Mouse (Mus musculus) liver, embryonic 14.5 days (tissue): ENCODE measurements around the gene Pde4b. TPM values are rescaled to one million over a fixed set of nuclear protein-coding genes. Genes with fewer than 3 reads are reported as not detected.

Experiments used
- ATAC-seq: fragments of 200-750 bp; cut with Nextera tagmentation; 2 replicates; pipeline ENCODE4 v1.8.0; 2017; ENCODE audit warnings: moderate number of reproducible peaks, mild to moderate bottlenecking, moderate library complexity; ENCODE audit not compliant: insufficient read depth
- DNase-seq, 3 experiments: peaks; one replicate each; pipeline ENCODE4 v3.0.0-alpha.2; 2012 to 2013; ENCODE audit warnings: low read depth in 3 of 3, low spot score in 3 of 3
- H3K27ac ChIP-seq: fragments of 300-500 bp; sonication (generic); 2 replicates; pipeline ENCODE4 v1.5.1; 2014; ENCODE audit warnings: moderate library complexity, mild to moderate bottlenecking, control low read depth, inconsistent platforms
- H3K27me3 ChIP-seq: fragments of 300-500 bp; sonication (generic); 2 replicates; pipeline ENCODE4 v1.6.1; 2014; ENCODE audit warnings: mild to moderate bottlenecking, low read length, moderate library complexity; ENCODE audit not compliant: control insufficient read depth, insufficient read depth
- H3K36me3 ChIP-seq: fragments of 300-500 bp; sonication (generic); replicated peaks from 2 replicates; pipeline ENCODE4 v1.6.1; 2014; ENCODE audit warnings: low read depth; ENCODE audit not compliant: control insufficient read depth, insufficient read depth
- H3K4me1 ChIP-seq, 2 experiments: fragments of 200-500 bp in 1 of 2; fragments of 300-500 bp in 1 of 2; sonication (generic) in 1 of 2; replicated peaks; 2 replicates each; pipeline ENCODE4 v1.6.1; 2012 to 2014; ENCODE audit warnings: antibody characterized with exemption in 1 of 2, inconsistent platforms in 1 of 2, low read length in 1 of 2; ENCODE audit not compliant: control insufficient read depth in 2 of 2, insufficient read depth in 2 of 2
- H3K4me2 ChIP-seq: fragments of 300-500 bp; sonication (generic); 2 replicates; pipeline ENCODE4 v1.6.1; 2014; ENCODE audit warnings: low read depth, mild to moderate bottlenecking, control low read depth, moderate library complexity
- H3K4me3 ChIP-seq, 2 experiments: fragments of 200-500 bp in 1 of 2; fragments of 300-500 bp in 1 of 2; sonication (generic) in 1 of 2; 2 replicates each; pipeline ENCODE4 v1.5.1; 2012 to 2014; ENCODE audit warnings: low read depth in 2 of 2, low read length in 2 of 2, mild to moderate bottlenecking in 2 of 2, control low read depth in 1 of 2, inconsistent platforms in 1 of 2, moderate library complexity in 1 of 2; ENCODE audit not compliant: insufficient read depth in 1 of 2
- H3K9ac ChIP-seq: fragments of 300-500 bp; sonication (generic); replicated peaks from 2 replicates; pipeline ENCODE4 v1.6.1; 2014; ENCODE audit warnings: mild to moderate bottlenecking, control low read depth, moderate library complexity
- H3K9me3 ChIP-seq: fragments of 300-500 bp; sonication (generic); 2 replicates; pipeline ENCODE4 v1.6.1; 2016; ENCODE audit warnings: low read length, mixed read lengths; ENCODE audit not compliant: control insufficient read depth
- CTCF ChIP-seq: IDR thresholded peaks from 2 replicates; pipeline ENCODE4 v1.5.1; 2016; ENCODE audit warnings: antibody characterized with exemption, low read depth, control low read depth
- EP300 ChIP-seq: IDR thresholded peaks from 2 replicates; pipeline ENCODE4 v1.6.1; 2016; ENCODE audit warnings: antibody characterized with exemption, low read depth
- WGBS: fragments of 180-500 bp; shearing (Covaris S2); extraction: QIAGEN DNeasy Blood & Tissue Kit; methylation state at CpG from one replicate; pipeline ENCODE4 v1.1.7; 2014; ENCODE audit not compliant: insufficient replicate concordance; 5-methylcytosine and 5-hydroxymethylcytosine counted together
- polyA plus RNA-seq, 2 experiments: library from polyadenylated mRNA; depleted of rRNA in 1 of 2; stranded (reverse) in 1 of 2; unstranded in 1 of 2; fragments of >200 nt; fragmentation: Nextera tagmentation in 1 of 2; extraction: Ambion mirVana in 1 of 2; gene quantifications; 2 replicates each; pipeline versions ENCODE4 v1.2.1 to v1.2.3; 2012 to 2014

Gene Pde4b
- polyA plus RNA-seq, 2 experiments, result 1.5 to 2.3 TPM

DNA sequence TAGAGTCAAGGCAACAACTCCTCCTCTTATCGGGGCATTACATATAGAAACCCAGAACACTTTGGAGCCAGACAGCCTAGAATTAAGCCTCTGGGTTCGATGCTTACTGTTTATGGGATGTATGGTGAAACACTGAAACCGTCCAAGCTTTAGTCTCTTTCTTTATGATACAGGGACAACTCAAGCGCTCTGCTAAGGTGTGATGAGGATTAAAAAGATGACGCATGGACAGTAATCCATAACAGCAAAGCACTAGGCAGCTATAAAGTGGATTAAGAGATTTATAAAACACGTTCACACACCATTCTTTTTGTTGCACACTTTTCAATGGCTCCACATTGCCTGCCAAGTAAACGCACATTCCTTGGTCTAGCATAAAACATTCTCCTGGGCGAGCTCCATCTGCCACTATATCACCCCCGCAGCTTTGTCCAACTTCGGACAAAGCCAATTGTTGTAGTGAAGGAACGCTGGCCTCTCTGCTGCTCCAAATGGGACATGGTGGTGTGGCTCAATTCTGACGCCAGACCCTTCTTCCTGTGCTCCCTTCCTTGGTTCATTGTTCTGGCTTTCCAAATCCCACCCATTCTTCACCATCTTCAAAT is 473.4 kb downstream of the Pde4b start:
- H3K36me3 ChIP-seq, result no peaks in the 10 kb centered on the region
- 67% methylated on average over 12 of the region's 12 CpGs for WGBS

DNA sequence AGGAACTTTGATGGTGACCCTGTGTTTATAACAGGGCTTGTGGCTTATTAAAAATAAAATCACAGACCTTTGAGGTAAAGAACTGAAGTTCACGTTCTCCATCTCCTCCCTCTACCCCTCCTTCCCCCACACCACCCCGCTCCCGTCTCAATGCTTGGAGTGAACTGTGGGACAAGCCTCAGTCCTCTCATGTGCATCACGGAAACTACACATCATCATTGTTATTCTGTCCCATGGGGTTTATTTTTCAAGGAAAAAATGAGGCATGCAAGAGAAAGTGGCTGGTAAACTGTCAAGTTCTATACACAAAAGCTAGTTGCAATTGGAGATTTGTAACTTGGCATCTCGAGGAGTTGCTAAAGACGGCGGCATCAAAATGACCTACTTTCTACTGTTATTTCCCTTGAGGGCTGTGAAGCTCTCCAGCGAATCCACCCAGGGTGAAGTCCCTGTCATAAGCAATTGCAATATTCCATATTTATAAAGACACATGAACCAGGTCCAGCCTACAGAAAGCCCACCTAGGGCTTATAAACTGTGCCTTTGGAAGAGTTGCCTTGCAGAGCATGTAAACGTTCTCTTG is 476.0 kb downstream of the Pde4b start:
- Histone ChIP-seq H3K4me1 (peaks cover 18 to 22% of the 10 kb centered on the region in 2 experiments), H3K4me2 (no peak overlapping the region), H3K36me3 (no peaks in the 10 kb centered on the region), H3K27ac (no peak overlapping the region), H3K9ac (no peak overlapping the region), H3K9me3 (no peaks in the 10 kb centered on the region), H3K4me3 (no peak overlapping the region), H3K27me3 (no peaks in the 10 kb centered on the region)
- TF ChIP-seq CTCF (no peak), EP300 (no peak)
- 69% methylated on average over 9 of the region's 9 CpGs for WGBS
- ATAC-seq (no peak), DNase-seq (no peak)

More for the DNA sequence above, 473.4 kb downstream of the Pde4b start:
- TF ChIP-seq CTCF (no peak), EP300 (no peak)
- H3K4me3 ChIP-seq, result no peak overlapping the region
- H3K27me3 ChIP-seq, result no peaks in the 10 kb centered on the region
- ATAC-seq, result no peak
- H3K9ac ChIP-seq, result no peak overlapping the region
- peaks cover 4 to 10% of the 10 kb centered on the region in 2 experiments for H3K4me1 ChIP-seq
- no peak overlapping the region for H3K4me2 ChIP-seq
- no peak overlapping the region for H3K27ac ChIP-seq
- no peaks in the 10 kb centered on the region for H3K9me3 ChIP-seq
- no peak for DNase-seq

GRCm38 (mm10) chr4:102564286-102564685 is 476.9 kb downstream of the Pde4b start:
- ATAC-seq (no peak), DNase-seq (no peak)
- H3K9me3 ChIP-seq, result no peaks in the 10 kb centered on the region
- no peaks in the 10 kb centered on the region for H3K27me3 ChIP-seq
- TF ChIP-seq EP300 (no peak), CTCF (no peak)
- H3K4me3 ChIP-seq, result no peak overlapping the region
- WGBS, result 34% methylated on average over 3 of the region's 3 CpGs
- no peaks in the 10 kb centered on the region for H3K36me3 ChIP-seq
- H3K9ac ChIP-seq, result no peak overlapping the region
- no peak overlapping the region for H3K4me2 ChIP-seq
- H3K4me1 ChIP-seq, result peaks cover 25 to 29% of the 10 kb centered on the region in 2 experiments
- no peak overlapping the region for H3K27ac ChIP-seq

- peaks cover 31 to 37% of the 10 kb centered on the region in 2 experiments for H3K4me1 ChIP-seq
- H3K4me3 ChIP-seq, result no peak overlapping the region
- H3K27me3 ChIP-seq, result no peaks in the 10 kb centered on the region
- WGBS, result 48% methylated on average over 1 of the region's 1 CpGs
- TF ChIP-seq EP300 (no peak), CTCF (no peak)
- no peaks in the 10 kb centered on the region for H3K9me3 ChIP-seq
- no peak for ATAC-seq
- DNase-seq, result no peak
- no peaks in the 10 kb centered on the region for H3K36me3 ChIP-seq
- no peak overlapping the region for H3K27ac ChIP-seq
- no peak overlapping the region for H3K9ac ChIP-seq
- no peak overlapping the region for H3K4me2 ChIP-seq
Observed at GRCm38 (mm10) chr4:102566421-102566820, 479.1 kb downstream of the Pde4b start.

DNA sequence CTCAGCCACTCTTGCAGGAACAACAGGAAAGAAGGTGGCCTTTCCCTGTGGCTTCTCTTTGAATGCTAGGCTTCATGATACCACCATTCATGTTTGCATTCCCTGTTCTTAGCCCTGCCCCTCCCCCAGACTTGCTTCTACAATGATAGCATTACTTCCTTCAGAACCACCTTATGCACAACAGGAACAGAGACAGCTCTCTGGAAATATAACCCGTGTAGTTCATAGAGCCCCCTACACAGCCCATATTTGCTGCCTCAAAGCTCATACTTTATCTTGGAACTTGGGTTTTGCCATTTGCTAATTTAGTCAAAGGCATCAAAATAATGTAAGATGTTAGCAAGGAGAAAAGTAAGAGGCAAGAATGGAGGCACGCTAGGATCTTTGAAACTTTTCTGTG is 479.8 kb downstream of the Pde4b start:
- DNase-seq (no peak), ATAC-seq (no peak)
- H3K27ac ChIP-seq, result no peak overlapping the region
- H3K4me3 ChIP-seq, result no peak overlapping the region
- H3K9me3 ChIP-seq, result no peaks in the 10 kb centered on the region
- H3K36me3 ChIP-seq, result no peaks in the 10 kb centered on the region
- H3K4me2 ChIP-seq, result peak overlapping the region; percentile 84; the same call in 1 of the 2 replicates
- H3K27me3 ChIP-seq, result no peaks in the 10 kb centered on the region
- peaks cover 34 to 40% of the 10 kb centered on the region in 2 experiments for H3K4me1 ChIP-seq
- WGBS, result 21% methylated on average over 2 of the region's 2 CpGs
- TF ChIP-seq CTCF (no peak), EP300 (no peak)
- H3K9ac ChIP-seq, result no peak overlapping the region
